Mouse (Mus musculus) heart, embryonic 11.5 days (tissue): ENCODE data around the gene Tac2. TPM values are rescaled to one million over a fixed set of nuclear protein-coding genes. Genes with fewer than 3 reads are reported as not detected.
A peak's percentile ranks its signal among the peaks of the same experiment; 100 is the strongest.

ENCODE experiments used
- ATAC-seq: fragments of 200-750 bp; cut with Nextera tagmentation; replicated peaks from 2 replicates; pipeline ENCODE4 v1.8.0; 2017; ENCODE audit warnings: moderate library complexity; ENCODE audit not compliant: insufficient number of reproducible peaks, low FRiP score, low TSS enrichment
- H3K27ac ChIP-seq: fragments of 300-500 bp; sonication (generic); 2 replicates; pipeline ENCODE4 v1.5.1; 2014; ENCODE audit warnings: mild to moderate bottlenecking, low read depth, low read length
- H3K27me3 ChIP-seq: fragments of 300-500 bp; sonication (generic); 2 replicates; pipeline ENCODE4 v1.6.1; 2014; ENCODE audit warnings: mild to moderate bottlenecking, low read length, mixed read lengths; ENCODE audit not compliant: control insufficient read depth, insufficient read depth
- H3K36me3 ChIP-seq: fragments of 300-500 bp; sonication (generic); 2 replicates; pipeline ENCODE4 v1.6.1; 2014; ENCODE audit warnings: mild to moderate bottlenecking, low read length, moderate library complexity, mixed read lengths; ENCODE audit not compliant: control insufficient read depth, insufficient read depth
- H3K4me1 ChIP-seq: fragments of 300-500 bp; sonication (generic); 2 replicates; pipeline ENCODE4 v1.6.1; 2014; ENCODE audit warnings: low read length; ENCODE audit not compliant: control insufficient read depth, insufficient read depth
- H3K4me2 ChIP-seq: fragments of 300-500 bp; sonication (generic); 2 replicates; pipeline ENCODE4 v1.6.1; 2014; ENCODE audit warnings: mild to moderate bottlenecking, moderate library complexity
- H3K4me3 ChIP-seq: fragments of 300-500 bp; sonication (generic); 2 replicates; pipeline ENCODE4 v1.5.1; 2014; ENCODE audit warnings: low read depth, low read length
- H3K9ac ChIP-seq: fragments of 300-500 bp; sonication (generic); 2 replicates; pipeline ENCODE4 v1.6.1; 2014; ENCODE audit warnings: mild to moderate bottlenecking, low read depth, low read length, moderate library complexity
- H3K9me3 ChIP-seq: fragments of 300-500 bp; sonication (generic); replicated peaks from 2 replicates; pipeline ENCODE4 v1.6.1; 2016; ENCODE audit warnings: low read length; ENCODE audit not compliant: control insufficient read depth
- WGBS: fragments of 180-500 bp; shearing (Covaris S2); extraction: QIAGEN DNeasy Blood & Tissue Kit; methylation state at CpG from one replicate; pipeline ENCODE4 v1.1.7; 2014; ENCODE audit not compliant: insufficient replicate concordance; 5-methylcytosine and 5-hydroxymethylcytosine counted together
- polyA plus RNA-seq: library from polyadenylated mRNA; unstranded; fragments of >200 nt; fragmentation: Nextera tagmentation; extraction: Ambion mirVana; gene quantifications from 2 replicates; pipeline ENCODE4 v1.2.1, GENCODE M21; 2014

Tac2 gene
- polyA plus RNA-seq, 1 experiment from 2014 or later = 6.4 TPM

DNA sequence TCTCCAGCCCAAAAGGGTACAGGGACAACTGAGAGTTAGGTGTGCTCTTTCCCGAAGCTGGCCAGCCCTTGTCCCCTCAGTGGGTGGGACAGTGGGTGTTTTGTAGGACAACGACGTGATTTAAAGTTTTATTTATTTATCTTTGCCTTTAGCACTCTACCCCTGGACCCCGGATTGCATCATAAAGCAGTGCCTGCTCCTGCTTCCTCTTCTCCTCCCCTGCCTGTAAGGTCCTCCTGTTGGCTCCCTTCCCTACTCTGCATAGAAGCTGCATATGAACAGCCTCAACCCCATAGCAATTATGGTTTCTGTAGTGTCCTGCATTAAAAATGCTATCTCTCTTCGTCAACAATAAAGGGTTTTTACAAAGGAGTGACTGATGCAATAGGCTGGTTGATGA lies 7.1 kb downstream of the Tac2 start:
- no peaks in the 10 kb centered on the region for H3K36me3 ChIP-seq
- no peak overlapping the region for H3K4me2 ChIP-seq
- 32% methylated on average over 5 of the region's 5 CpGs for WGBS
- 0 out of 2 replicates have a peak, but pooled peaks cover 2% of the 10 kb centered on the region for H3K27me3 ChIP-seq
- H3K4me3 ChIP-seq = no peak overlapping the region
- H3K4me1 ChIP-seq = no peaks in the 10 kb centered on the region
- no peak overlapping the region for H3K27ac ChIP-seq
- no peaks in the 10 kb centered on the region for H3K9me3 ChIP-seq
- no peak overlapping the region for H3K9ac ChIP-seq
- ATAC-seq = no peak

DNA sequence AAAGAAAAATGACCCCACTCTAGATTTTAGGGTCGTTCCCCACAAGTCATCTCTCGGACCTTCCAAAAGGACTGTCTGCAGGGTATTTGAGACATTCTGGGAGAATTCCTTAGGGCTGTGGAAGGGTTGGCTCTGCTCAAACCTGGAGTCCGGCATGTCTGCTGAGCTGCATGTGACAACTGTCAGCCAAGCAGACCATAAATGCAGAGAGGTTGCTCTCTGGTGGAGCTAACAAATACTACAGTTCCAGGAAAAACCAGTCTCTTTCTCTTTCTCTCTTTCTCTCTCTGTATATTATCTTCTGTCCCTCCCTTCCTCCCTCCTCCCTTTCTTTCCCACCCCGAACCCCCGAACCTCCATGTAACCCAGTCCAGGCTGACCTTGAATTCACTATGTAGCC lies 10.2 kb downstream of the Tac2 start:
- Histone ChIP-seq H3K4me1 (no peaks in the 10 kb centered on the region), H3K4me3 (no peak overlapping the region), H3K27ac (no peak overlapping the region), H3K9ac (no peak overlapping the region), H3K4me2 (no peak overlapping the region), H3K27me3 (no peaks in the 10 kb centered on the region), H3K9me3 (no peaks in the 10 kb centered on the region), H3K36me3 (no peaks in the 10 kb centered on the region)
- ATAC-seq = no peak
- 30% methylated on average over 5 of the region's 5 CpGs for WGBS

DNA sequence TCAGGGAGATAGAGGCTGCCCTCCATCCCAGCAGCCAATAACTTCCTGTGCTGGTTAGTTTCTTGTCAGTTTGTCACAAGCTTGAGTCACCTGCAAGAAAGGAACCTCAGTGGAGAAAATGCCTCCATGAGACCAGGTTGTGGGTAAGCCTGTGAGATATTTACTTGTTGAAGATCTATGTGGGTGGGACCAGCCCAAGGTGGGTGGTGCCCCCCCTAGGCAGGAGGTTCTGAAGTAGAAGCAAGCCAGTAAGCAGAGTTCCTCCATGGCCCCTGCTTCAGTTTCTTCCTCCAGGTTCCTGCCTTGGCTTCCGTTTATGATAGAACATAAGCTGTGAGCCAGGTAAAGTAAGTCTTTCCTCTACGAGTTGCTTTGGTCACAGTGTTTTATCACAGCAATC lies 12.0 kb downstream of the Tac2 start:
- Histone ChIP-seq H3K27me3 (no peaks in the 10 kb centered on the region), H3K4me2 (no peak overlapping the region), H3K9ac (no peak overlapping the region), H3K9me3 (no peaks in the 10 kb centered on the region), H3K4me3 (no peak overlapping the region), H3K4me1 (peaks cover 5% of the 10 kb centered on the region), H3K27ac (no peak overlapping the region), H3K36me3 (no peaks in the 10 kb centered on the region)
- no peak for ATAC-seq
- WGBS = 76% methylated on average over 2 of the region's 2 CpGs

DNA sequence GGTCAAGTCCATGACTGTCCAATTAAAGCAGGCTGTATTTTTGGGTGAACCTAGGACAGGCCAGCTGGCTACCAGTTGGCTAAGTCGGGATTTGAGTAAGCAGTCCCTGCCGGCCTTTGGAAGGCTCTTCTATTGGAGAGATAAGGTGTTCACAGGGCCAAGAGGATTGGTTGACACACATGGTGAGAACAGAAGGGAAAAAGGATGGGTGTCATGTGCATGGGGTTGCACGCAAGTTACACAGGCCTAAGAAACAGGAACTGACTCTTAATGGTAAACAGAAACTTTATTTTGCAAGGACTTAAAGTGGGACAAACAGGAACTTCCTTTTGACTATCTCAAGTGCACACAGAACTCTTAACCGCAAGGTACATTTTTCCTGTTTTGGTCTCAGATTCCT lies 12.6 kb downstream of the Tac2 start:
- Histone ChIP-seq H3K9me3 (no peaks in the 10 kb centered on the region), H3K36me3 (no peaks in the 10 kb centered on the region), H3K27me3 (no peaks in the 10 kb centered on the region), H3K4me2 (no peak overlapping the region), H3K4me1 (peaks cover 5% of the 10 kb centered on the region), H3K9ac (no peak overlapping the region), H3K4me3 (no peak overlapping the region), H3K27ac (no peak overlapping the region)
- 45% methylated on average over 4 of the region's 4 CpGs for WGBS
- no peak for ATAC-seq

DNA sequence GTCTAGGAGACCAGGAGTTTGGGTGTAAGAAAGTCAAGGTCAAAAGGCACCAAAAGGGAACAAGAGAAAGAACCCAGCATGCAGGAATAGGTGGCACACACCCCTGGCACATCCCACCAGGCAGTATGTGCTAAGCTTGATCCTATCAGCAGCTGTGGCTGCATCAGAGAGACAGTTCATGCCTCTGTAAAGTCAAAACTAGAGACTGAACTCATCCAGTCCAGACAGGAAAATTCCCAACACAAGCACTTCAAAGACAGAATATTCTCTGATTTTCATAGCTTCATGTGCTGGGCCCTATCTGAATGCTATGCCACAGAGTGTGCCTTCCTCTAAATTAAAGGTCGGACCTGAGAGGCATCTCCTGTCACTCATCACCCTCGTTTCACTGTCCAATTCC lies 13.3 kb downstream of the Tac2 start:
- ATAC-seq = no peak
- Histone ChIP-seq H3K27me3 (no peaks in the 10 kb centered on the region), H3K4me3 (no peak overlapping the region), H3K27ac (no peak overlapping the region), H3K9ac (no peak overlapping the region), H3K4me2 (no peak overlapping the region), H3K9me3 (no peaks in the 10 kb centered on the region), H3K36me3 (peaks cover under 1% of the 10 kb centered on the region; the same call in 1 of the 2 replicates), H3K4me1 (peaks cover 5% of the 10 kb centered on the region)
- WGBS = 28% methylated on average over 2 of the region's 2 CpGs

DNA sequence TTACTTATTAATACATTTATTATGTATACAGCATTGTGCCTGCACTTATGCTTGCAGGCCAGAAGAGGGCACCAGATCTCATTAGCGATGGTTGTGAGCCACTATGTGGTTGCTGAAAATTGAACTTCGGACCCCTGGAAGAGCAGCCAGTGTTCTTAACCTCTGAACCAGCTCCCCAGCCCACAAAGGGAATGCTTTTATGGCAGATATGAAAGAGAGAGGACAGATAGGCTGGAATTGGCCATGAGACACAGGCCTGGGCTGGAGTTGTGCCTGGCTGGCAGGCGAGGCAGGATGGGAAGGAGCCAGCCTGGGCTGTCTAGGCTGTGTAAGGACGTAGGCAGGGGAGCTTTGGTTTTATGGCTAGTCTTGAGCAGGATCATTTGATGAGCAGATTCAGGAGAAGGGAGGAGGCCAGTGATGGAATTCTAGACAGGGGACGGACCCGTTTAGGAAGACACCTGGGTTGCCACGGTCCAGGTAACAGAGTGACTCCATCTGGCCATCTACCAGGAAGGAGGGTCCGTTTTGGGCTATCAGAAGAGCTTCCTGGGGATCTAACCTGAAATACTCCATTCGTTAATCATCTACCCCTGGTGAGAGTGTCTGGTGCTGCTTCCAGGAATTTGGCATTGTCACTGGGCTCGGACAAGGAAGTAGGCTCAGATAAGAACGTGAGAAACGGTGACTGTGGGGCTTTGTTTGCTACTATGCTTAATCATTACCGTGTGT lies 14.0 kb downstream of the Tac2 start:
- peaks cover 5% of the 10 kb centered on the region for H3K4me1 ChIP-seq
- H3K36me3 ChIP-seq = peaks cover 8% of the 10 kb centered on the region
- no peaks in the 10 kb centered on the region for H3K27me3 ChIP-seq
- H3K9ac ChIP-seq = no peak overlapping the region
- no peaks in the 10 kb centered on the region for H3K9me3 ChIP-seq
- WGBS = 32% methylated on average over 13 of the region's 13 CpGs
- no peak overlapping the region for H3K4me3 ChIP-seq
- peak overlapping the region; percentile 69 for H3K4me2 ChIP-seq
- no peak; the same call in 1 of the 2 replicates for ATAC-seq
- H3K27ac ChIP-seq = no peak overlapping the region

DNA sequence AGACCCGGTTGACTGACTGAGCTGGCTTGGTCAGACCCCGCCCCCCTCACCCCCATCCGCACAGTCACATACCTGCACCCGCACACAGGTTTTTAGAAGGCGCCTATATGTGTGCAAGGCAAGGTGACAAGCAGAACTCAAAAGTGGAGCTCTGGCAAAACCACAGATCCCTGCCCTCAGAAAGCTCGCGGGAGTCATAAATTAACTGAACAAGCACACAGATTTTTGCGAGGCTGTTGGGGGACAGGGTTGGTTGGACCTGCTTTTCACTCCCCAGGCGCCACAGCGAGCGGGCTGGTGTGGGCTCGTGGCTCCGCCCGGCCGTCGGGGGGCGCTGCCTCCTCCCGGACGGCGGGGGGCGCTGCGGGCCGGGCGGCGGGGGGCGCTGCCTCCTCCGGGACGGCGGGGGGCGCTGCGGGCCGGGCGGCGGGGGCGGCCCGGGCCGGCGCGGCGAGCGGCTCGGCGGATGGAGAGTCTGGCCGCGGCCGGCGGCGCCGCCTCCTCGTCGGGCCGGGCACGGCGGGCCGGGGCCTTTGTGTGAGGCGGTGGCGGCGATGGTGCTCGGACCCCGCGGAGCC lies 14.9 kb downstream of the Tac2 start, which contains the start of gene Zbtb39:
TSS of gene Zbtb39 (plus strand) at position 456 of the 578 bp plus-strand sequence.
- under 1% methylated on average over 32 of the region's 61 CpGs for WGBS
- peak within 1 kb of the TSS; percentile 74 for H3K27ac ChIP-seq

DNA sequence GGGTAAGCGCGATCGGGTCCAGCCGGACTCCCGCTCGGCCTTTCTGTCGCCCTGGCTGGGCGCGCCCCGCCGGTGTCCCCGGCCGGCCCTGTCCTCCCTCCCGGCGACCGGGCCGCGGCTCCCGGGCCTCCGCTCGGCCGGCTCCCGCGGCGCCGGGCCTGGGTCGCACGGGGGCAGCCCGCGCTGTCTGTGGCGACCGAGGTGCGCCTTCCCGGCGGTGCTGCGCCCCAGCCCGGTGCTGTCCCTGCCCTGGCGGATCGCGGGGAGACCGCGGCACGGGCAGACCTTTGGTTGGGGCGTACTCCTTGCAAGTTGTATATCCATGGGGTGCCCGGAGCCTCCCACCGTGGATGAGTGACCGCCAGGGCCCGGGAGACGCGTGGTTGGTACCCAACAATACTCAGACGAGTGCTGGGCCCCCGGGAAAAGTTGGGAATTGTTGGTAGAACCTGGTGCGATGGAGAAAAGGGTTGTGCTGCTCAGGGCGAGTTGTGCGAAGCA lies 15.4 kb downstream of the Tac2 start:
- peak overlapping the region; percentile 74 for H3K27ac ChIP-seq
- peak; percentile 32 for ATAC-seq
- under 1% methylated on average over 45 of the region's 55 CpGs for WGBS
- H3K4me3 ChIP-seq = peak overlapping the region; percentile 95
- no peaks in the 10 kb centered on the region for H3K9me3 ChIP-seq
- peaks cover 5% of the 10 kb centered on the region for H3K4me1 ChIP-seq
- peaks cover 22% of the 10 kb centered on the region for H3K36me3 ChIP-seq
- H3K27me3 ChIP-seq = no peaks in the 10 kb centered on the region
- H3K4me2 ChIP-seq = peak overlapping the region; percentile 69
- H3K9ac ChIP-seq = peak overlapping the region; percentile 97

More for the DNA sequence above, 14.9 kb downstream of the Tac2 start, which contains the start of gene Zbtb39:
- Histone ChIP-seq H3K4me2 (peak within 1 kb of the TSS; percentile 69), H3K27me3 (no peaks in the 10 kb centered on the region), H3K9ac (peak within 1 kb of the TSS; percentile 97), H3K9me3 (no peaks in the 10 kb centered on the region), H3K36me3 (peaks cover 17% of the 10 kb centered on the region), H3K4me1 (peaks cover 5% of the 10 kb centered on the region), H3K4me3 (peak within 1 kb of the TSS; percentile 95)
- ATAC-seq = peak; percentile 79
